Mouse (Mus musculus) heart, embryonic 15.5 days (tissue): ENCODE data around the gene Fat2. TPM values are rescaled to one million over a fixed set of nuclear protein-coding genes. Genes with fewer than 3 reads are reported as not detected.

ENCODE experiments used
- ATAC-seq: fragments of 200-750 bp; cut with Nextera tagmentation; replicated peaks from 2 replicates; pipeline ENCODE4 v1.8.0; 2017; ENCODE audit warnings: low read depth, moderate TSS enrichment; ENCODE audit not compliant: insufficient number of reproducible peaks, insufficient read depth, low FRiP score
- H3K27ac ChIP-seq: fragments of 300-500 bp; sonication (generic); 2 replicates; pipeline ENCODE4 v1.5.1; 2015; ENCODE audit warnings: mild to moderate bottlenecking, inconsistent platforms
- H3K27me3 ChIP-seq: fragments of 300-500 bp; sonication (generic); 2 replicates; pipeline ENCODE4 v1.6.1; 2015; ENCODE audit warnings: inconsistent platforms
- H3K36me3 ChIP-seq: fragments of 300-500 bp; sonication (generic); 2 replicates; pipeline ENCODE4 v1.6.1; 2015; ENCODE audit warnings: mild to moderate bottlenecking, inconsistent platforms
- H3K4me1 ChIP-seq: fragments of 300-500 bp; sonication (generic); replicated peaks from 2 replicates; pipeline ENCODE4 v1.6.1; 2015; ENCODE audit warnings: inconsistent platforms
- H3K4me2 ChIP-seq: fragments of 300-500 bp; sonication (generic); 2 replicates; pipeline ENCODE4 v1.6.1; 2015; ENCODE audit warnings: inconsistent platforms, mild to moderate bottlenecking, moderate library complexity
- H3K4me3 ChIP-seq: fragments of 300-500 bp; sonication (generic); 2 replicates; pipeline ENCODE4 v1.5.1; 2015; ENCODE audit warnings: mild to moderate bottlenecking, inconsistent platforms
- H3K9ac ChIP-seq: fragments of 300-500 bp; sonication (generic); 2 replicates; pipeline ENCODE4 v1.6.1; 2015; ENCODE audit warnings: mild to moderate bottlenecking, inconsistent platforms
- H3K9me3 ChIP-seq: fragments of 300-500 bp; sonication (generic); replicated peaks from 2 replicates; pipeline ENCODE4 v1.6.1; 2016; ENCODE audit warnings: inconsistent platforms
- WGBS: fragments of 180-500 bp; shearing (Covaris S2); methylation state at CpG from one replicate; pipeline ENCODE4 v1.1.7; 2015; ENCODE audit warnings: mixed read lengths; 5-methylcytosine and 5-hydroxymethylcytosine counted together
- polyA plus RNA-seq: library from polyadenylated mRNA; unstranded; fragments of >200 nt; fragmentation: Nextera tagmentation; extraction: Ambion mirVana; gene quantifications from 2 replicates; pipeline ENCODE4 v1.2.1, GENCODE M21; 2015

Fat2 gene
- polyA plus RNA-seq, 1 experiment from 2014 or later: 0.03 TPM

DNA sequence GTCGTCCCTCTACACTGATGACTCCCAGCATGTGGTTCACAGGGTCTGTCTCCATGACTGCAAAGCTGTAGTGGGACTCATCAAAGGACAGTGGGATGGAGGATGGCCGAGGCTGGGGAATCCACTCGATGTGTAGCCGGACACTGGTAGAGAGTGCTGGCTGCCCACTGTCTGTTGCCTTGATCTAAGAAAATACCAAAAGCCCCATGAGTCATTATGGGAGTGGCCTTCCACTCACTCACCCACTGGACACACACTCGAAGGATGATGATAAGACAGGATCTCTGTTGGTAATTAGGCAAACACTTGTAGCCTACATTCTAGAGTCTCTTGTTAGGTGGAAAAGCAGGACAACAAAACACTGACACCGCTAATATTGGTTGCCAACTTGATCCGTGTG lies 44.5 kb downstream of the Fat2 start:
- no peak overlapping the region for H3K27ac ChIP-seq
- H3K4me1 ChIP-seq: no peaks in the 10 kb centered on the region
- H3K27me3 ChIP-seq: no peaks in the 10 kb centered on the region
- H3K9ac ChIP-seq: no peak overlapping the region
- H3K36me3 ChIP-seq: no peaks in the 10 kb centered on the region
- no peaks in the 10 kb centered on the region for H3K9me3 ChIP-seq
- H3K4me3 ChIP-seq: no peak overlapping the region
- H3K4me2 ChIP-seq: no peak overlapping the region
- no peak for ATAC-seq
- WGBS: 81% methylated on average over 7 of the region's 7 CpGs

DNA sequence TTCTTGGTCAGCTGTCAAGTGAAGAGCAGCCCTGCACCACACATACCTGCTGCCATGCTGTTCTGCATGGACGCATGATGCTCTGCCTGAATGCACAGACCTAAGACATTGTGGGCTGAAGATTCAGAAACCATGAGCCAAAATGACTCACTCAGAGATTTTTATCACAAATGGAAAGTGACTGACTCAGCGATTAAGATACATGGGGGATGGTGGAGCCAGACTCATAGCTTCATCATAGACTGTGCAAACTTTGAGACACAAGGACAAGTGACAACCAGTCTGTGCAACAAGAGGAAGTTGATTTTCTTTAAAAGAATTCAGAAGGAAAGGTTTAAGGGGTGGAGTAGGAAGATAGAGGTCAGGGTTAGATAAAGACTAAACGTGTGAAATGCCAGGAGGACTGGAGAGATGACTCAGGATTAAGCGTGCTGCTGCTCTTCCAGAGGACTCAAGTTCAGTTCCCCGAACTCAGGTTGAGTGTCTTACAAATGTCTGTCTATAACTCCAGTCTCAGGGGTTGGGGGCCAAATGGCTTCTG lies 46.4 kb downstream of the Fat2 start:
- no peak for ATAC-seq

GRCm38 (mm10) chr11:55274756-55275155 lies 61.6 kb downstream of the Fat2 start:
- no peaks in the 10 kb centered on the region for H3K4me1 ChIP-seq
- no peaks in the 10 kb centered on the region for H3K9me3 ChIP-seq
- no peak overlapping the region for H3K4me3 ChIP-seq
- H3K36me3 ChIP-seq: no peaks in the 10 kb centered on the region
- no peak for ATAC-seq
- no peak overlapping the region for H3K9ac ChIP-seq
- H3K27me3 ChIP-seq: no peaks in the 10 kb centered on the region
- no peak overlapping the region for H3K4me2 ChIP-seq
- 74% methylated on average over 6 of the region's 6 CpGs for WGBS
- no peak overlapping the region for H3K27ac ChIP-seq

More for the DNA sequence above, 46.4 kb downstream of the Fat2 start:
- 62% methylated on average over 5 of the region's 5 CpGs for WGBS
- no peak overlapping the region for H3K27ac ChIP-seq
- no peaks in the 10 kb centered on the region for H3K27me3 ChIP-seq
- H3K36me3 ChIP-seq: no peaks in the 10 kb centered on the region
- no peak overlapping the region for H3K4me3 ChIP-seq
- H3K9ac ChIP-seq: no peak overlapping the region
- H3K4me2 ChIP-seq: no peak overlapping the region
- H3K4me1 ChIP-seq: no peaks in the 10 kb centered on the region
- no peaks in the 10 kb centered on the region for H3K9me3 ChIP-seq

DNA sequence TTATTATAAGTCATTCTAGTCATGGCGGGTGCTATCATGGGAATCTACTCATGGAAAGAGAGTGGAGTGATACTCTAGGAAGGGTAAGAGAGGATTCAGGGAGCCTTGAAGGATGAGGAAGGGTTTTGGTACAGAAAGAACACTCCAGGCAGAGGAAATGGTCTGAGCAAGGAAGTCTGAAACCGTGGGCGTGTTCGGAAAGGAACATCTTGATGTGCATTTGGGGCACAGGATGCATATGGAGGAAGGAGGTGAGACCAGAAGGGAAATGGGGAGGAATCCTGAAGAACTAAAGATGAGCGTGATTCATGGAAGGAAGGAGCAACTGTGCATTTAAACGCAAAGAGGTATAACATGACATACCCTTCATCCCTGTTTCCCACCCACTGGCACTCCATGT lies 67.8 kb downstream of the Fat2 start:
- Histone ChIP-seq H3K9me3 (no peaks in the 10 kb centered on the region), H3K4me1 (no peaks in the 10 kb centered on the region), H3K36me3 (no peaks in the 10 kb centered on the region), H3K27ac (no peak overlapping the region), H3K4me2 (no peak overlapping the region), H3K4me3 (no peak overlapping the region), H3K27me3 (no peaks in the 10 kb centered on the region), H3K9ac (no peak overlapping the region)
- no peak for ATAC-seq
- 82% methylated on average over 6 of the region's 6 CpGs for WGBS

GRCm38 (mm10) chr11:55265647-55266046 lies 70.7 kb downstream of the Fat2 start:
- Histone ChIP-seq H3K27me3 (no peaks in the 10 kb centered on the region), H3K4me1 (no peaks in the 10 kb centered on the region), H3K9ac (no peak overlapping the region), H3K27ac (no peak overlapping the region), H3K36me3 (no peaks in the 10 kb centered on the region), H3K4me2 (no peak overlapping the region), H3K4me3 (no peak overlapping the region), H3K9me3 (no peaks in the 10 kb centered on the region)
- ATAC-seq: no peak
- WGBS: 42% methylated on average over 2 of the region's 2 CpGs

- no peaks in the 10 kb centered on the region for H3K27me3 ChIP-seq
- no peaks in the 10 kb centered on the region for H3K4me1 ChIP-seq
- ATAC-seq: no peak
- no peak overlapping the region for H3K4me2 ChIP-seq
- H3K27ac ChIP-seq: no peak overlapping the region
- 86% methylated on average over 2 of the region's 2 CpGs for WGBS
- H3K4me3 ChIP-seq: no peak overlapping the region
- H3K36me3 ChIP-seq: no peaks in the 10 kb centered on the region
- no peak overlapping the region for H3K9ac ChIP-seq
- no peaks in the 10 kb centered on the region for H3K9me3 ChIP-seq
Measured at GRCm38 (mm10) chr11:55264318-55264717, 72.0 kb downstream of the Fat2 start.

DNA sequence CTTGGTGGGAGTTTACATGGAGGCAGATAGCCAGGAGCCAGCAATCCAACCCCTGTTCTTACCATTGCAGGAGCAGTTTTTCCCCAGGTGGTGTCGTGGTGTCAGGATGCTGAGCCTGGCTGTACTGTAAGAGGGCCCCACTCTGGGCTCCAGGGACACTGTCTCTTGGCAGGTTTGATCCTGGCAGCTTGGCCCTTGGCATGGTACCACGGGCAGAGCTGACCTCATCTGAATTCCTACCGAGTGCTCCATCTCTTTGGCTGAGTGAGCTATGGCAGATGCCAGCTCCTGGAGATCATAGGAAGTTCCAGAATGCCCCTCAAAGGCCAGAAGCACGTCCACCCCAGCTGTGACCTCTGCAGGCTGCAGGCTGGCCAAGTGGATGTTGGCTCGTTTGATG lies 74.4 kb downstream of the Fat2 start:
- 59% methylated on average over 5 of the region's 5 CpGs for WGBS
- no peak for ATAC-seq
- no peak overlapping the region for H3K4me2 ChIP-seq

DNA sequence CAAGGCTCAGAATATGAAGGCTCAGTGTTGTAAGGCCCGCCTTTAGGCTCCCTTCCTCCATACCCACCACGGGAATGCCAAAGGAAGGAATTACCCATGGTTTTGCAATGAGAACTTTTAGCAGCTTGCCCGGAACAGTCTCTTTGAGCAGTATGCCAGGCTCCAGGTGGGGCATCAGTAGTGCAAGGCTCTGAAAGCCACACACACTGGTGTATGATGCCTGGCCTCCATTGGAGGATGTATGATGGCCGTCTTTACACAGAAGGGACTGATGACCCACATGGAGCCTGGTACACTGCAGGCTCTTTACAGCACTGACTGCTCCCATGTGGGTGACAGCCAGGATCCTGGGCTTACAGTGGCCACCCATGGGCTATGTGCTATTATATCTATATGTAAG lies 75.3 kb downstream of the Fat2 start:
- 82% methylated on average over 4 of the region's 4 CpGs for WGBS
- no peak overlapping the region for H3K4me2 ChIP-seq
- no peaks in the 10 kb centered on the region for H3K4me1 ChIP-seq
- H3K27ac ChIP-seq: no peak overlapping the region
- H3K4me3 ChIP-seq: no peak overlapping the region
- H3K9me3 ChIP-seq: no peaks in the 10 kb centered on the region
- no peak overlapping the region for H3K9ac ChIP-seq
- ATAC-seq: no peak
- no peaks in the 10 kb centered on the region for H3K36me3 ChIP-seq
- no peaks in the 10 kb centered on the region for H3K27me3 ChIP-seq

More for the DNA sequence above, 74.4 kb downstream of the Fat2 start:
- H3K27ac ChIP-seq: no peak overlapping the region
- H3K36me3 ChIP-seq: no peaks in the 10 kb centered on the region
- H3K9ac ChIP-seq: no peak overlapping the region
- no peaks in the 10 kb centered on the region for H3K9me3 ChIP-seq
- H3K4me3 ChIP-seq: no peak overlapping the region
- no peaks in the 10 kb centered on the region for H3K27me3 ChIP-seq
- no peaks in the 10 kb centered on the region for H3K4me1 ChIP-seq

- H3K27ac ChIP-seq: no peak overlapping the region
- WGBS: 83% methylated on average over 9 of the region's 9 CpGs
- no peak for ATAC-seq
- H3K4me1 ChIP-seq: no peaks in the 10 kb centered on the region
- H3K4me3 ChIP-seq: no peak overlapping the region
- no peaks in the 10 kb centered on the region for H3K36me3 ChIP-seq
- no peaks in the 10 kb centered on the region for H3K27me3 ChIP-seq
- no peaks in the 10 kb centered on the region for H3K9me3 ChIP-seq
- H3K4me2 ChIP-seq: no peak overlapping the region
- H3K9ac ChIP-seq: no peak overlapping the region
Measured at GRCm38 (mm10) chr11:55253391-55253790, 83.0 kb downstream of the Fat2 start.

DNA sequence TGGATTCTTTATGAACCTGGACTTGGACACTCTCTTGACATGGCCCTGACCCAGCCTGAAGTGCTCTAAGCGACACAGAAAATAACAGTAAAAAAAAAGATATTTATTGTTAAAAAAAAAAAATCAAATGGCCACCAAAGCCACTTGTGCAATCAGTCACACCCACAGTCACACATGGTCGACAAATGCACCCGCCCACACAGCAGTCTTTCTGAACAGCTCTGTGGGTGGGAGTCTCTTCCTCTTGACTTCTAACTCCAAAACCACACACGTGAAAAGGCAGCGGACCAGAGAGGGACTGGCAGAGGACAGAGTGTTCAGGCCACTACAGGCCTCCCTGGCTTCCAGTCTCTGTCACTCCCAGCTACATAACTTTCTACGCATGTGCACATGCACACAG lies 85.8 kb downstream of the Fat2 start:
- Histone ChIP-seq H3K27ac (no peak overlapping the region), H3K27me3 (no peaks in the 10 kb centered on the region), H3K4me3 (no peak overlapping the region), H3K9ac (no peak overlapping the region), H3K9me3 (no peaks in the 10 kb centered on the region), H3K4me2 (no peak overlapping the region), H3K36me3 (no peaks in the 10 kb centered on the region), H3K4me1 (no peaks in the 10 kb centered on the region)
- WGBS: 81% methylated on average over 6 of the region's 6 CpGs
- no peak for ATAC-seq

DNA sequence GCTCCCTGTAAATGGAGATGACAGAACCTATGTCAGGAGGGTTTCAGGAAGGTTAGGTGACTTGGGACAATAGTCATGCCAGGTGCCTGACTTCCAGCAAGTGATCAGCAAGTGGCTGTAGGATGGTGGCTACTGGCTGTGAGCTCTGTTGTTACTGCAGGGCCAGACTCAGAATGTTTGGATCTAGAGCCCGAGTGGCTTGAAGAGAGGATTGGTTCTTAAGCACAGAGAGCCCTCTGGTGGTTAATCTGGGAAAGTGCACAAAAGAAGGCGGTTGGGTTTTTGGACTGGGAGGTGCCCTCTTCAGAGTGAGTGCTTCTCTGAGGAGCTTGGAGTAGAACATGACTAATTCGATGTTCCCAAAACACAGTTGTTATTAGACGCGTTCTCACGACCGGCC lies 95.8 kb downstream of the Fat2 start:
- Histone ChIP-seq H3K27ac (no peak overlapping the region), H3K4me3 (no peak overlapping the region), H3K36me3 (no peaks in the 10 kb centered on the region), H3K9me3 (no peaks in the 10 kb centered on the region), H3K9ac (no peak overlapping the region), H3K4me2 (no peak overlapping the region), H3K4me1 (no peaks in the 10 kb centered on the region), H3K27me3 (no peaks in the 10 kb centered on the region)
- ATAC-seq: no peak
- WGBS: 57% methylated on average over 7 of the region's 7 CpGs

DNA sequence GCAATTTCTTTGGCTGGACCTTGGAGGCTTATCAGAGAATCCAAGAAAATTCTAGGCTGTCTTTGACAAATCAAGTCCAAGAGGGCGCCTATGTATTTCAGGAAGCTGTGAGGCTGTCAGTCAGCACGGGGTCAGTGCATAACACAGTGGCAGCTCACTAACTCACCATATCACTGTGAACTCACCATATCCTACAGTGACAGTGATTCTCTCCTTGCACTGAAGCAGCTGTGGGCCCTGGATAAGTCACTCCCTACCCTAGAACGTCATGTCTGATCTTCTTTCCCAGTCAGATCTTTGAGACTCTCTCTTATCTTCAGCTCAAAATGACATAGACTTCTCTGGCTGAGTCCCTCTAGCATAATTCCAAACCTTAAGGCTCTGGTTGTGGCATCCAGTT lies 96.9 kb downstream of the Fat2 start:
- 34% methylated on average over 3 of the region's 3 CpGs for WGBS
- Histone ChIP-seq H3K4me2 (no peak overlapping the region), H3K36me3 (no peaks in the 10 kb centered on the region), H3K27ac (no peak overlapping the region), H3K9me3 (no peaks in the 10 kb centered on the region), H3K4me3 (no peak overlapping the region), H3K27me3 (no peaks in the 10 kb centered on the region), H3K9ac (no peak overlapping the region), H3K4me1 (no peaks in the 10 kb centered on the region)
- no peak for ATAC-seq
